Mouse (Mus musculus) liver, embryonic 14.5 days (tissue): Measurements from ENCODE around the gene Tbx1.

Experiments used
- CTCF ChIP-seq: IDR thresholded peaks from 2 replicates; pipeline ENCODE4 v1.5.1; 2016; ENCODE audit warnings: antibody characterized with exemption, low read depth, control low read depth
- EP300 ChIP-seq: IDR thresholded peaks from 2 replicates; pipeline ENCODE4 v1.6.1; 2016; ENCODE audit warnings: antibody characterized with exemption, low read depth

GRCm38 (mm10) chr16:18577071-18577470, 13.4 kb downstream of the Tbx1 start:
- TF ChIP-seq CTCF (no peak), EP300 (no peak)
